Mouse (Mus musculus) hindbrain, embryonic 15.5 days (tissue): ENCODE data around the gene Plscr3. TPM values are rescaled to one million over a fixed set of nuclear protein-coding genes. Genes with fewer than 3 reads are reported as not detected.
"Not testable (repeated sequence)": the region's sequence is repeated elsewhere in the genome, so short reads cannot be mapped to it uniquely, and the experiment has no call there.

Source experiments
- ATAC-seq: fragments of 200-750 bp; cut with Nextera tagmentation; 2 replicates; pipeline ENCODE4 v1.8.0; 2017; ENCODE audit warnings: low read depth, moderate number of reproducible peaks, moderate TSS enrichment; ENCODE audit not compliant: low FRiP score
- H3K27ac ChIP-seq: fragments of 300-500 bp; sonication (generic); replicated peaks from 2 replicates; pipeline ENCODE4 v1.5.1; 2015; ENCODE audit warnings: mild to moderate bottlenecking, inconsistent platforms
- H3K27me3 ChIP-seq: fragments of 300-500 bp; sonication (generic); 2 replicates; pipeline ENCODE4 v1.6.1; 2015; ENCODE audit warnings: control low read depth, inconsistent platforms
- H3K36me3 ChIP-seq: fragments of 300-500 bp; sonication (generic); 2 replicates; pipeline ENCODE4 v1.6.1; 2015; ENCODE audit warnings: control low read depth, inconsistent platforms
- H3K4me1 ChIP-seq: fragments of 300-500 bp; sonication (generic); replicated peaks from 2 replicates; pipeline ENCODE4 v1.6.1; 2015; ENCODE audit warnings: control low read depth, inconsistent platforms
- H3K4me2 ChIP-seq: fragments of 300-500 bp; sonication (generic); 2 replicates; pipeline ENCODE4 v1.6.1; 2015; ENCODE audit warnings: moderate library complexity, mild to moderate bottlenecking, inconsistent platforms
- H3K4me3 ChIP-seq: fragments of 300-500 bp; sonication (generic); 2 replicates; pipeline ENCODE4 v1.5.1; 2015; ENCODE audit warnings: mild to moderate bottlenecking, inconsistent platforms
- H3K9ac ChIP-seq: fragments of 300-500 bp; sonication (generic); 2 replicates; pipeline ENCODE4 v1.6.1; 2015; ENCODE audit warnings: inconsistent platforms
- H3K9me3 ChIP-seq: fragments of 300-500 bp; sonication (generic); 2 replicates; pipeline ENCODE4 v1.6.1; 2016; ENCODE audit warnings: control low read depth, inconsistent platforms
- WGBS: fragments of 180-500 bp; shearing (Covaris S2); methylation state at CpG from one replicate; pipeline ENCODE4 v1.1.7; 2015; 5-methylcytosine and 5-hydroxymethylcytosine counted together
- polyA plus RNA-seq: library from polyadenylated mRNA; unstranded; fragments of >200 nt; fragmentation: Nextera tagmentation; extraction: Ambion mirVana; gene quantifications from 2 replicates; pipeline ENCODE4 v1.2.1, GENCODE M21; 2015

The Plscr3 gene
- polyA plus RNA-seq, 1 experiment from 2014 or later = 47.5 TPM

GRCm38 (mm10) chr11:69849884-69850283 lies 3.7 kb downstream of the Plscr3 start:
- Histone ChIP-seq H3K27me3 (no peaks in the 10 kb centered on the region), H3K9me3 (no peaks in the 10 kb centered on the region), H3K9ac (no peak overlapping the region), H3K36me3 (peaks cover 20% of the 10 kb centered on the region; the same call in 1 of the 2 replicates), H3K4me2 (no peak overlapping the region), H3K4me3 (no peak overlapping the region), H3K27ac (no peak overlapping the region), H3K4me1 (peaks cover 26% of the 10 kb centered on the region)
- 91% methylated on average over 15 of the region's 15 CpGs for WGBS
- no peak for ATAC-seq

DNA sequence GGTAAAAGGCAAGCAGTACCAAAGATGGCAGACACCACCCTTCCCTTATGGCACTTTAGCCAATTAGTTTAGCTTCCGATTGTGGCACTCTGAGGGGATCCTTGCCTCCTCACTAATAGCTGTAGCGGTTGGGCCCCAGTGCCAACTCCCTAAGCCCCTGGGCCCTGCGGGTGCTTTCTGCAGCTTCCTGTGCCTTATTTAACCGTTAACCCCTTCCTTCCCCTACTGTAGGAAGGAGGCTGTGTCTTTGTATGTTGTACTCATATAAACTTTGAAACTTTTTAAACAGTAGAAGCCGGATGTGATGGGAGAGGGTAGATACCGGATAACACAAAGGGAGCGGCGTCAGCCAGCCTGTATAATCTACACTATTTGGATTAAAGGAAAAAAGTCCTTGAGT lies 4.6 kb downstream of the Plscr3 start:
- WGBS = 70% methylated on average over 8 of the region's 8 CpGs

DNA sequence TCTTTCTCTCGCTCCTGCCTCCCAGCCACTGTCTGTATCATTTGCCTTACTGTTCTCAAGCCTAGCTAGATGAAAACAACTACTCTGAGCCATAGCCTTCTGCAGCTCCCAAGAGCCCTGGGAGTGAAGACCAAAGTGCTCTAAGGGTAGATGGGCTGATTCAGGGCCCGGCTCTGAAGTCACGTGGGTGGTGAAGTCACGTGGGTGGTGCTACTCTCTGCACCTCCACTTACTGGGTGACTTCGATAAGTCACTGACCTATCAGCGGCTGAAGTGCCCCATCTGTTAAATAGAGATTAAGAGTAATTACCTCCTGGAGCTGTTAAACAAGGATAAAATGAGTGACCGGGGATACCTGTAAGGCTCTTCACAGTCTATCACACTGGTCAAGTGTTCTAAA lies 7.8 kb downstream of the Plscr3 start:
- WGBS = 75% methylated on average over 7 of the region's 7 CpGs
- H3K27me3 ChIP-seq = peaks cover 18% of the 10 kb centered on the region
- H3K27ac ChIP-seq = no peak overlapping the region
- H3K36me3 ChIP-seq = peaks cover 14% of the 10 kb centered on the region; the same call in 1 of the 2 replicates
- 0 out of 2 replicates have a peak, but pooled peaks have one; percentile 33 for ATAC-seq
- no peak overlapping the region for H3K4me3 ChIP-seq
- H3K9me3 ChIP-seq = no peaks in the 10 kb centered on the region
- peaks cover 4% of the 10 kb centered on the region; the same call in 1 of the 2 replicates for H3K4me1 ChIP-seq
- H3K4me2 ChIP-seq = no peak overlapping the region
- no peak overlapping the region for H3K9ac ChIP-seq

More for the DNA sequence above, 4.6 kb downstream of the Plscr3 start:
- Histone ChIP-seq H3K9me3 (no peaks in the 10 kb centered on the region), H3K9ac (no peak overlapping the region), H3K36me3 (peaks cover 20% of the 10 kb centered on the region; the same call in 1 of the 2 replicates), H3K27ac (no peak overlapping the region), H3K4me1 (peaks cover 24% of the 10 kb centered on the region), H3K4me3 (no peak overlapping the region), H3K4me2 (no peak overlapping the region), H3K27me3 (no peaks in the 10 kb centered on the region)
- ATAC-seq = no peak

- Histone ChIP-seq H3K9ac (no peak overlapping the region), H3K27me3 (peaks cover 20% of the 10 kb centered on the region), H3K27ac (no peak overlapping the region), H3K4me2 (no peak overlapping the region), H3K4me3 (no peak overlapping the region), H3K9me3 (no peaks in the 10 kb centered on the region), H3K4me1 (peaks cover 4% of the 10 kb centered on the region; the same call in 1 of the 2 replicates), H3K36me3 (peaks cover 13% of the 10 kb centered on the region; the same call in 1 of the 2 replicates)
- WGBS = 84% methylated on average over 10 of the region's 10 CpGs
- no peak for ATAC-seq
Measured at GRCm38 (mm10) chr11:69854680-69855079, 8.5 kb downstream of the Plscr3 start.

GRCm38 (mm10) chr11:69855347-69855746 lies 9.2 kb downstream of the Plscr3 start:
- H3K9ac ChIP-seq = no peak overlapping the region
- H3K4me1 ChIP-seq = peaks cover 4% of the 10 kb centered on the region; the same call in 1 of the 2 replicates
- 0 out of 2 replicates have a peak, but pooled peaks have one; percentile 38 for ATAC-seq
- H3K27ac ChIP-seq = no peak overlapping the region
- peaks cover 22% of the 10 kb centered on the region for H3K27me3 ChIP-seq
- H3K36me3 ChIP-seq = peaks cover 9% of the 10 kb centered on the region; the same call in 1 of the 2 replicates
- 23% methylated on average over 16 of the region's 16 CpGs for WGBS
- no peak overlapping the region for H3K4me2 ChIP-seq
- H3K4me3 ChIP-seq = no peak overlapping the region
- H3K9me3 ChIP-seq = no peaks in the 10 kb centered on the region

GRCm38 (mm10) chr11:69858113-69858998 lies 12.2 kb downstream of the Plscr3 start, which contains the start of gene Tnk1:
TSS of gene Tnk1 (minus strand) at chr11:69858730.
- Histone ChIP-seq H3K4me1 (peaks cover 4% of the 10 kb centered on the region; the same call in 1 of the 2 replicates), H3K4me2 (no peak within 1 kb of the TSS), H3K9ac (no peak within 1 kb of the TSS), H3K4me3 (no peak within 1 kb of the TSS), H3K36me3 (no peaks in the 10 kb centered on the region), H3K27ac (no peak within 1 kb of the TSS), H3K9me3 (no peaks in the 10 kb centered on the region), H3K27me3 (peaks cover 22% of the 10 kb centered on the region)
- no peak for ATAC-seq
- 23% methylated on average over 30 of the region's 30 CpGs for WGBS

GRCm38 (mm10) chr11:69863729-69864128 lies 17.6 kb downstream of the Plscr3 start:
- H3K4me2 ChIP-seq, H3K27me3 ChIP-seq, ATAC-seq, H3K4me3 ChIP-seq, H3K36me3 ChIP-seq, H3K9ac ChIP-seq, H3K4me1 ChIP-seq, H3K9me3 ChIP-seq, H3K27ac ChIP-seq: not testable (repeated sequence)
- 77% methylated on average over 3 of the region's 3 CpGs for WGBS

GRCm38 (mm10) chr11:69864138-69864860 lies 18.1 kb downstream of the Plscr3 start:
- 0 out of 2 replicates have a peak, but pooled peaks cover 2% of the 10 kb centered on the region for H3K27me3 ChIP-seq
- 47% methylated on average over 8 of the region's 8 CpGs for WGBS
- H3K4me2 ChIP-seq = no peak overlapping the region
- H3K9me3 ChIP-seq = no peaks in the 10 kb centered on the region
- H3K36me3 ChIP-seq = no peaks in the 10 kb centered on the region
- H3K27ac ChIP-seq = no peak overlapping the region
- no peak overlapping the region for H3K4me3 ChIP-seq
- no peak overlapping the region for H3K9ac ChIP-seq
- H3K4me1 ChIP-seq = no peaks in the 10 kb centered on the region
- no peak for ATAC-seq

DNA sequence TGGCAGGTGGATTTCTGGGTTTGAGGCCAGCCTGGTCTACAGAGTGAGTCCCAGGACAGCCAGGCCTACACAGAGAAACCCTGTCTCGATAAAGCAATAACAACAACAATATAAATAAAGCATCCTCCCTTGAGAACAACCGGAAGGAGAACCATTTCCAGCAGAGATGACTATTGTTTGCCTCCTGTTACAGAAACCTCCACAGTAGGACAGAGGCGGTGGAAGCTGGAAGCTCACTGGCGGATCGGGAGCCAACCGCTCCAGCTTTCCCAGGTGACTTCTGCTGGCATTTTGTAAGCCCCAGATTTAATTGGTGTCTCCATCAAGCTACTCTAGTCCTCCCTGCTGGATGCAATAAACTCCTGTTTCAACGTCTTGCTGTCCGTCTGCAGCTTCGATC lies 19.4 kb downstream of the Plscr3 start:
- Histone ChIP-seq H3K4me3 (no peak overlapping the region), H3K9me3 (no peaks in the 10 kb centered on the region), H3K4me1 (no peaks in the 10 kb centered on the region), H3K36me3 (no peaks in the 10 kb centered on the region), H3K4me2 (no peak overlapping the region), H3K9ac (no peak overlapping the region), H3K27ac (no peak overlapping the region), H3K27me3 (no peaks in the 10 kb centered on the region)
- ATAC-seq = no peak
- 77% methylated on average over 9 of the region's 9 CpGs for WGBS

GRCm38 (mm10) chr11:69867335-69867734 lies 21.2 kb downstream of the Plscr3 start:
- Histone ChIP-seq H3K9me3 (no peaks in the 10 kb centered on the region), H3K4me3 (no peak overlapping the region), H3K4me2 (no peak overlapping the region), H3K27me3 (no peaks in the 10 kb centered on the region), H3K4me1 (no peaks in the 10 kb centered on the region), H3K36me3 (no peaks in the 10 kb centered on the region), H3K27ac (no peak overlapping the region), H3K9ac (no peak overlapping the region)
- no peak for ATAC-seq
- WGBS = 69% methylated on average over 9 of the region's 9 CpGs

DNA sequence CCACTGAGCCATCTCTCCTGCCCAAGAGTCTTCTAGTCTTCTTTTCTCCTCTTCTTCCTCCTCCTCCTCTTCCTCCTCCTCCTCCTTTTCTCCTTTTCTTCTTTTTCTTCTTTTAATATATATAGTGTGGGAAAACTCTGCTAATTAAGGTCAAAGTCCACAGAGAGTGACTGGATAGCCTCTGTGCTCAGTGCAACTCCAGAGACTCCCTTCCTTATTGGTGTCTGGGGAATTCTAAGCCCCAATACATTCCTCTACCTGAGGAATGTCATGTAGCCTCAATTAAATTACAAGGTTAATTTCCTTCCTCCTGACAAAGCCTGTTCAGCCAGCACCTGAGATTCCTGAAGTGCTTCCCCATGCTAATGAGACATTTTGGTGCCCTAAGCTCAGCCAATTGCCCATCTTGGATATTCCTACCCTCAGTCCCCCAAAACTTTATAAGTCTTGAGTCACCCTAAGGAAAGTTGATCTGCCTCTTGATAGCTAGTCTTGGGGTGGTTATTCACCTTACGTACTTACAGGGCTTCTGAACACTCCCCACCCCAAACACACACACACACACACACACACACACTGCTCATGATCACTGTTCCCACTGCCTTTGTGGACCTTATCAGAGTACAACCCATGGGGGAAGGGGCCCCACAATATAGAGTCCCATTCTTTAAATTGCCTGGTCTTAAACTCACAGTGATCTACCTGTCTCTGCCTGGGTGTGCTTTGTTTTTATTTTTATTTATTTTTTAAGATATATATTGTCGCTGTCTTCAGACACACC lies 24.3 kb downstream of the Plscr3 start:
- H3K27me3 ChIP-seq = no peaks in the 10 kb centered on the region

More for the DNA sequence above, 24.3 kb downstream of the Plscr3 start:
- Histone ChIP-seq H3K9ac (no peak overlapping the region), H3K4me3 (no peak overlapping the region), H3K9me3 (no peaks in the 10 kb centered on the region), H3K4me1 (no peaks in the 10 kb centered on the region), H3K36me3 (no peaks in the 10 kb centered on the region), H3K27ac (no peak overlapping the region), H3K4me2 (no peak overlapping the region)
- no peak for ATAC-seq
- WGBS = 98% methylated on average over 2 of the region's 2 CpGs
